Mouse (Mus musculus) embryonic facial prominence, embryonic 13.5 days (tissue): ENCODE measurements at regions not wholly inside any gene's neighbourhood (a gene's known extent, or its start where the extent isn't known, plus 50 kb on each side); places are given as distances from the start of the nearest gene placed in this dataset.

Experiments
- ATAC-seq: fragments of 200-750 bp; cut with Nextera tagmentation; 2 replicates; pipeline ENCODE4 v1.8.0; 2017; ENCODE audit warnings: low read depth; ENCODE audit not compliant: insufficient number of reproducible peaks, insufficient read depth, low FRiP score, low TSS enrichment
- H3K27ac ChIP-seq: fragments of 300-500 bp; sonication (generic); 2 replicates; pipeline ENCODE4 v1.5.1; 2015; ENCODE audit warnings: moderate library complexity, mild to moderate bottlenecking, inconsistent platforms
- H3K27me3 ChIP-seq: fragments of 300-500 bp; sonication (generic); 2 replicates; pipeline ENCODE4 v1.6.1; 2015; ENCODE audit warnings: mild to moderate bottlenecking, inconsistent platforms
- H3K36me3 ChIP-seq: fragments of 300-500 bp; sonication (generic); 2 replicates; pipeline ENCODE4 v1.6.1; 2015; ENCODE audit warnings: mild to moderate bottlenecking, inconsistent platforms
- H3K4me1 ChIP-seq: fragments of 300-500 bp; sonication (generic); 2 replicates; pipeline ENCODE4 v1.6.1; 2015; ENCODE audit warnings: inconsistent platforms
- H3K4me2 ChIP-seq: fragments of 300-500 bp; sonication (generic); 2 replicates; pipeline ENCODE4 v1.6.1; 2015; ENCODE audit warnings: moderate library complexity, mild to moderate bottlenecking, inconsistent platforms
- H3K4me3 ChIP-seq: fragments of 300-500 bp; sonication (generic); 2 replicates; pipeline ENCODE4 v1.5.1; 2015; ENCODE audit warnings: mild to moderate bottlenecking, inconsistent platforms
- H3K9ac ChIP-seq: fragments of 300-500 bp; sonication (generic); 2 replicates; pipeline ENCODE4 v1.6.1; 2015; ENCODE audit warnings: mild to moderate bottlenecking, inconsistent platforms
- H3K9me3 ChIP-seq: fragments of 300-500 bp; sonication (generic); 2 replicates; pipeline ENCODE4 v1.6.1; 2016; ENCODE audit warnings: inconsistent platforms
- whole genome bisulfite sequencing: fragments of 180-500 bp; shearing (Covaris S2); methylation state at CpG from one replicate; pipeline ENCODE4 v1.1.7; 2015; ENCODE audit warnings: mixed read lengths; 5-methylcytosine and 5-hydroxymethylcytosine counted together

- ATAC-seq = no peak
- no peaks in the 10 kb centered on the region for H3K9me3 ChIP-seq
- H3K4me1 ChIP-seq = peaks cover 11% of the 10 kb centered on the region
- H3K36me3 ChIP-seq = no peaks in the 10 kb centered on the region
- no peak overlapping the region for H3K27ac ChIP-seq
- no peak overlapping the region for H3K4me3 ChIP-seq
- no peaks in the 10 kb centered on the region for H3K27me3 ChIP-seq
- H3K9ac ChIP-seq = no peak overlapping the region
- 80% methylated on average over 6 of the region's 6 CpGs for WGBS
- no peak overlapping the region for H3K4me2 ChIP-seq
Observed at GRCm38 (mm10) chr7:130044235-130044553, 452.5 kb downstream of the Wdr11 start.

- no peak overlapping the region for H3K4me3 ChIP-seq
- H3K9ac ChIP-seq = no peak overlapping the region
- H3K36me3 ChIP-seq = no peaks in the 10 kb centered on the region
- no peak for ATAC-seq
- no peak overlapping the region for H3K27ac ChIP-seq
- WGBS = 83% methylated on average over 6 of the region's 6 CpGs
- H3K9me3 ChIP-seq = no peaks in the 10 kb centered on the region
- peaks cover 14% of the 10 kb centered on the region for H3K4me1 ChIP-seq
- H3K27me3 ChIP-seq = no peaks in the 10 kb centered on the region
- H3K4me2 ChIP-seq = no peak overlapping the region
Observed at GRCm38 (mm10) chr7:130044581-130044980, 452.9 kb downstream of the Wdr11 start.

GRCm38 (mm10) chr7:130046086-130046485 is 454.4 kb downstream of the Wdr11 start:
- Histone ChIP-seq H3K4me1 (peaks cover 25% of the 10 kb centered on the region), H3K27ac (no peak overlapping the region), H3K27me3 (no peaks in the 10 kb centered on the region), H3K9ac (no peak overlapping the region), H3K36me3 (no peaks in the 10 kb centered on the region), H3K4me2 (no peak overlapping the region), H3K4me3 (no peak overlapping the region), H3K9me3 (no peaks in the 10 kb centered on the region)
- no peak for ATAC-seq
- WGBS = 74% methylated on average over 2 of the region's 2 CpGs

GRCm38 (mm10) chr7:130047293-130048034 is 455.8 kb downstream of the Wdr11 start:
- Histone ChIP-seq H3K4me2 (no peak overlapping the region), H3K4me3 (no peak overlapping the region), H3K9me3 (no peaks in the 10 kb centered on the region), H3K36me3 (no peaks in the 10 kb centered on the region), H3K27me3 (no peaks in the 10 kb centered on the region), H3K27ac (peak overlapping the region; percentile 78), H3K9ac (no peak overlapping the region), H3K4me1 (peaks cover 25% of the 10 kb centered on the region)
- 52% methylated on average over 11 of the region's 11 CpGs for WGBS
- ATAC-seq = no peak

- Histone ChIP-seq H3K9me3 (no peaks in the 10 kb centered on the region), H3K9ac (no peak overlapping the region), H3K36me3 (no peaks in the 10 kb centered on the region), H3K27me3 (no peaks in the 10 kb centered on the region), H3K27ac (peak overlapping the region; percentile 78), H3K4me2 (no peak overlapping the region), H3K4me3 (no peak overlapping the region), H3K4me1 (peaks cover 25% of the 10 kb centered on the region)
- ATAC-seq = no peak
- WGBS = 45% methylated on average over 6 of the region's 6 CpGs
Observed at GRCm38 (mm10) chr7:130048106-130048772, 456.6 kb downstream of the Wdr11 start.

- H3K9ac ChIP-seq = no peak overlapping the region
- no peak overlapping the region for H3K27ac ChIP-seq
- H3K4me2 ChIP-seq = no peak overlapping the region
- ATAC-seq = no peak
- H3K36me3 ChIP-seq = no peaks in the 10 kb centered on the region
- no peaks in the 10 kb centered on the region for H3K9me3 ChIP-seq
- 88% methylated on average over 2 of the region's 2 CpGs for WGBS
- peaks cover 14% of the 10 kb centered on the region; the same call in 1 of the 2 replicates for H3K4me1 ChIP-seq
- no peak overlapping the region for H3K4me3 ChIP-seq
- H3K27me3 ChIP-seq = no peaks in the 10 kb centered on the region
Observed at GRCm38 (mm10) chr7:130049461-130049860, 457.8 kb downstream of the Wdr11 start.

GRCm38 (mm10) chr7:130050120-130050519 is 458.5 kb downstream of the Wdr11 start:
- Histone ChIP-seq H3K4me3 (no peak overlapping the region), H3K27ac (no peak overlapping the region), H3K9me3 (no peaks in the 10 kb centered on the region), H3K4me1 (peaks cover 14% of the 10 kb centered on the region; the same call in 1 of the 2 replicates), H3K9ac (no peak overlapping the region), H3K36me3 (no peaks in the 10 kb centered on the region), H3K27me3 (no peaks in the 10 kb centered on the region), H3K4me2 (no peak overlapping the region)
- ATAC-seq = no peak
- 4% methylated on average over 2 of the region's 2 CpGs for WGBS

- peaks cover 14% of the 10 kb centered on the region; the same call in 1 of the 2 replicates for H3K4me1 ChIP-seq
- H3K4me2 ChIP-seq = no peak overlapping the region
- H3K27me3 ChIP-seq = no peaks in the 10 kb centered on the region
- H3K27ac ChIP-seq = no peak overlapping the region
- ATAC-seq = no peak
- no peak overlapping the region for H3K9ac ChIP-seq
- no peaks in the 10 kb centered on the region for H3K9me3 ChIP-seq
- 91% methylated on average over 5 of the region's 5 CpGs for WGBS
- no peaks in the 10 kb centered on the region for H3K36me3 ChIP-seq
- no peak overlapping the region for H3K4me3 ChIP-seq
Observed at GRCm38 (mm10) chr7:130052376-130052775, 460.7 kb downstream of the Wdr11 start.

GRCm38 (mm10) chr7:130057708-130058107 is 462.5 kb downstream of the Ate1 start:
- Histone ChIP-seq H3K4me2 (no peak overlapping the region), H3K27ac (peak overlapping the region; percentile 44), H3K36me3 (no peaks in the 10 kb centered on the region), H3K9me3 (no peaks in the 10 kb centered on the region), H3K4me3 (no peak overlapping the region), H3K27me3 (no peaks in the 10 kb centered on the region), H3K9ac (no peak overlapping the region), H3K4me1 (peaks cover 33% of the 10 kb centered on the region)
- WGBS = 89% methylated on average over 6 of the region's 6 CpGs
- ATAC-seq = no peak

- Histone ChIP-seq H3K36me3 (no peaks in the 10 kb centered on the region), H3K27ac (peak overlapping the region; percentile 44), H3K9ac (no peak overlapping the region), H3K4me3 (no peak overlapping the region), H3K4me1 (peaks cover 33% of the 10 kb centered on the region), H3K4me2 (no peak overlapping the region), H3K9me3 (no peaks in the 10 kb centered on the region), H3K27me3 (no peaks in the 10 kb centered on the region)
- ATAC-seq = no peak
- 72% methylated on average over 12 of the region's 12 CpGs for WGBS
Observed at GRCm38 (mm10) chr7:130058267-130058666, 461.9 kb downstream of the Ate1 start.

GRCm38 (mm10) chr7:130059684-130060607 is 460.2 kb downstream of the Ate1 start:
- H3K27me3 ChIP-seq = no peaks in the 10 kb centered on the region
- 26% methylated on average over 15 of the region's 15 CpGs for WGBS
- no peak overlapping the region for H3K4me3 ChIP-seq
- H3K27ac ChIP-seq = peak overlapping the region; percentile 88
- H3K4me2 ChIP-seq = peak overlapping the region; percentile 38
- no peaks in the 10 kb centered on the region for H3K9me3 ChIP-seq
- 0 out of 2 replicates have a peak overlapping the region, but pooled peaks have one; percentile 32 for H3K9ac ChIP-seq
- peaks cover 37% of the 10 kb centered on the region for H3K4me1 ChIP-seq
- H3K36me3 ChIP-seq = no peaks in the 10 kb centered on the region
- peak; percentile 62; the same call in 1 of the 2 replicates for ATAC-seq
